Mouse (Mus musculus) stomach, postnatal 0 days (tissue): Measurements from ENCODE around the gene Pip4k2c.
"Not testable (repeated sequence)": the region's sequence is repeated elsewhere in the genome, so short reads cannot be mapped to it uniquely, and the experiment has no call there.

Experiments
- CTCF ChIP-seq: IDR thresholded peaks from 2 replicates; pipeline ENCODE4 v1.5.1; 2016; ENCODE audit warnings: antibody characterized with exemption, low read depth, mild to moderate bottlenecking, moderate library complexity
- EP300 ChIP-seq: optimal IDR thresholded peaks from 2 replicates; pipeline ENCODE3; 2016; ENCODE audit warnings: antibody characterized with exemption

DNA sequence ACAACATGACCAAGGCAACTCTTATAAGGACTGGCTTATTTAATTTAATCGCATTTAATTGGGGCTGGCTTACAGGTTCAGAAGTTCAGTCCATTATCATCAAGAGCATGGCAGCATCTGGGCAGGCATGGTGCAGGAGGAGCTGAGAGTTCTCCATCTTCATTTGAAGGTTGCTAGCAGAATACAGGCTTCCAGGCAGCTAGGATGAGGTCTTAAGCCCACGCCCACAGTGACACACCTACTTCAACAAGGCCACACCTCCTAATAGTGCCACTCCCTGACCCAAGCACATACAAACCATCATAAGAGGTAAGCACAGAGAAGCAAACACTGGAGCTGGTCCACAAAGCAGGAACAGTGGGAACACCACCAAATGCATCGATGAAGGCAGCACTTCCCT, 60.2 kb downstream of the Pip4k2c start:
- not testable (repeated sequence) for TF ChIP-seq CTCF, EP300
